Mouse (Mus musculus): ENCODE measurements around the gene Pea15a. TPM values are rescaled to one million over a fixed set of nuclear protein-coding genes. Genes with fewer than 3 reads are reported as not detected.
A peak's percentile ranks its signal among the peaks of the same experiment; 100 is the strongest.
"Not testable (repeated sequence)": the region's sequence is repeated elsewhere in the genome, so short reads cannot be mapped to it uniquely, and the experiment has no call there.

Pea15a gene
- total RNA-seq (2021) = 100 to 1,000 TPM; 113 TPM
- long read RNA-seq, experiment 1, transcript Pea15a-203 (2 exons, 980 nt) = minor isoform, 23 of 288 reads
- long read RNA-seq, experiment 1, transcript Pea15a-201 (4 exons, 2,501 nt) = major isoform, 231 of 288 reads
- long read RNA-seq, experiment 1, partial matches to known transcripts = 5 of 288 reads
- long read RNA-seq, experiment 1, other reads (novel, unspliced or antisense) = 24 of 288 reads
- long read RNA-seq, experiment 2, transcript Pea15a-201 (4 exons, 2,501 nt) = major isoform, 169 of 239 reads
- long read RNA-seq, experiment 2, transcript Pea15a-203 (2 exons, 980 nt) = minor isoform, 30 of 239 reads
- long read RNA-seq, experiment 2, partial matches to known transcripts = 9 of 239 reads
- long read RNA-seq, experiment 2, other reads (novel, unspliced or antisense) = 31 of 239 reads

GRCm38 (mm10) chr1:172206141-172206917 is at the start of gene Pea15a:
Gene Pea15a, minus strand, starts transcription at chr1:172206804.
- peak; percentile 64 to 83 for DNase-seq (ENCODE audit: low spot score in 2 of 2)

GRCm38 (mm10) chr1:172247679-172248078 is 41.1 kb upstream of the Pea15a start:
- DNase-seq (ENCODE audit: low spot score in 2 of 2) = peak in 1 of 2 experiments; percentile 27

- DNase-seq (ENCODE audit: low spot score in 2 of 2) = no peak
These were observed 40.6 kb upstream of the Pea15a start for GRCm38 (mm10) chr1:172247216-172247615.

- not testable (repeated sequence) for DNase-seq (ENCODE audit: low spot score in 2 of 2)
These were observed 38.0 kb upstream of the Pea15a start for GRCm38 (mm10) chr1:172244645-172245044.

- DNase-seq (ENCODE audit: low spot score in 2 of 2) = peak in 1 of 2 experiments; percentile 38
These were observed 37.1 kb upstream of the Pea15a start for GRCm38 (mm10) chr1:172243547-172244205.

GRCm38 (mm10) chr1:172242401-172242800 is 35.8 kb upstream of the Pea15a start:
- no peak for DNase-seq (ENCODE audit: low spot score in 2 of 2)

- no peak for DNase-seq (ENCODE audit: low spot score in 2 of 2)
These were observed 34.5 kb upstream of the Pea15a start for GRCm38 (mm10) chr1:172240945-172241708.

GRCm38 (mm10) chr1:172229215-172229614 is 22.6 kb upstream of the Pea15a start:
- DNase-seq (ENCODE audit: low spot score in 2 of 2) = no peak

- no peak for DNase-seq (ENCODE audit: low spot score in 2 of 2)
These were observed 21.6 kb upstream of the Pea15a start for GRCm38 (mm10) chr1:172228209-172228608.

GRCm38 (mm10) chr1:172221297-172222063 is 14.9 kb upstream of the Pea15a start:
- no peak for DNase-seq (ENCODE audit: low spot score in 2 of 2)

GRCm38 (mm10) chr1:172220414-172220813 is 13.8 kb upstream of the Pea15a start:
- peak; percentile 57 to 81 for DNase-seq (ENCODE audit: low spot score in 2 of 2)

GRCm38 (mm10) chr1:172219451-172220406 is 13.1 kb upstream of the Pea15a start, which contains the start of gene Casq1:
Gene Casq1, minus strand, starts transcription at chr1:172219868.
- no peak for DNase-seq (ENCODE audit: low spot score in 2 of 2)

GRCm38 (mm10) chr1:172218164-172218910 is 11.7 kb upstream of the Pea15a start:
- DNase-seq (ENCODE audit: low spot score in 2 of 2) = no peak

GRCm38 (mm10) chr1:172217148-172217547 is 10.5 kb upstream of the Pea15a start:
- peak; percentile 90 to 91 for DNase-seq (ENCODE audit: low spot score in 2 of 2)

- DNase-seq (ENCODE audit: low spot score in 2 of 2) = peak in 1 of 2 experiments; percentile 63
These were observed 8.1 kb upstream of the Pea15a start for GRCm38 (mm10) chr1:172214748-172215147.

GRCm38 (mm10) chr1:172213771-172214170 is 7.2 kb upstream of the Pea15a start:
- no peak for DNase-seq (ENCODE audit: low spot score in 2 of 2)

- DNase-seq (ENCODE audit: low spot score in 2 of 2) = no peak
These were observed 6.2 kb upstream of the Pea15a start for GRCm38 (mm10) chr1:172212776-172213175.

- DNase-seq (ENCODE audit: low spot score in 2 of 2) = no peak
These were observed 544 bp upstream of the Pea15a start for GRCm38 (mm10) chr1:172207111-172207584.

All from gastrocnemius, postnatal 4 days (tissue).